ENCODE assay signal across 21 mouse cellular contexts in the genomic region with DNA sequence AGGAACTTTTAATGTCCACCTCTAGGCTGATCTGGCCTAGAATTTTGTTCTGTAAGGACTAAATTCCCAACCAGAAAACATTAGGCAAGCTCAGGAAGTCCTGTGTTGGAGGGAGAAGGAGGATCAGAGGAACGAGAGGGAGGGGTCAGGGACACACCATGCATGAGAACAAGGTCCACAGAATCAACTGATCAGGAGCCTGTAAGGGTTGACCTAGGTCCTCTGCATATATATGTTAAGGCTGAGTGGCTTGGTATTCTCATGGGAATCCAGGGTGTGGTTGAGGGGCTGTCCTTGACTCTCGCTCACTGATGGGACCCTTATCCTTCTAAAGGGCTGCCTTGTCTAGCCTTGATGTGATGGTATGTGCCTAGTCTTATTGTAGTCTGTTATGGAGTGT.
"Had no signal": no experiment of that assay in that cellular context is flagged by ENCODE, and none has a peak within 500 bp of the region (broad histone marks: within the 10 kb centered on the region; RNA-seq: fewer than 3 reads in every experiment).

No protein-coding gene starts in this region.

- DNase-seq: gastrocnemius, postnatal 14 days; gastrocnemius, postnatal 36 days; heart, adult 2 months; heart, postnatal 10 days; heart, postnatal 4 days; kidney, adult 18-20 months; kidney, adult 8-10 months; kidney, postnatal 10 days; kidney, postnatal 25 days; kidney, postnatal 4 days; liver; liver, embryonic 13.5 days had no signal

- H3K27ac ChIP-seq: heart, adult 2 months; hindbrain, embryonic 10.5 days; hindbrain, embryonic 12.5 days; hindbrain, embryonic 14.5 days; intestine, embryonic 15.5 days; layer of hippocampus, adult 2 months; left cerebral cortex, adult 2 months; limb, embryonic 10.5 days; limb, embryonic 12.5 days; liver, embryonic 13.5 days had no signal

- H3K27me3 ChIP-seq: heart, embryonic 12.5 days; hindbrain, embryonic 12.5 days; intestine, embryonic 15.5 days; limb, embryonic 12.5 days; liver, embryonic 13.5 days had no signal

- H3K9me3 ChIP-seq: heart, embryonic 12.5 days; hindbrain, embryonic 10.5 days; hindbrain, embryonic 12.5 days; intestine, embryonic 15.5 days; limb, embryonic 10.5 days; limb, embryonic 12.5 days; liver, embryonic 13.5 days had no signal

- H3K4me1 ChIP-seq: heart, embryonic 12.5 days; hindbrain, embryonic 10.5 days; hindbrain, embryonic 12.5 days; intestine, embryonic 15.5 days; limb, embryonic 10.5 days; liver, embryonic 13.5 days had no signal

- H3K4me3 ChIP-seq: heart, adult 2 months; heart, embryonic 12.5 days; hindbrain, embryonic 10.5 days; hindbrain, embryonic 12.5 days; intestine, embryonic 15.5 days; layer of hippocampus, adult 2 months; left cerebral cortex, adult 2 months; limb, embryonic 10.5 days; limb, embryonic 12.5 days; liver, embryonic 13.5 days had no signal

- H3K36me3 ChIP-seq: hindbrain, embryonic 10.5 days; hindbrain, embryonic 12.5 days; intestine, embryonic 15.5 days; limb, embryonic 10.5 days; liver, embryonic 13.5 days had no signal
